Mouse (Mus musculus): ENCODE results near the gene Vil1. TPM values are rescaled to one million over a fixed set of nuclear protein-coding genes. Genes with fewer than 3 reads are reported as not detected.
A peak's percentile ranks its signal among the peaks of the same experiment; 100 is the strongest.

The Vil1 gene
- total RNA-seq, 2 experiments from 2014 or later: not detected

- ATAC-seq (replicated peaks; ENCODE audit: poor library complexity): no peak
These were observed 5.0 kb upstream of the Vil1 start for GRCm38 (mm10) chr1:74404206-74404605.

- no peak for ATAC-seq (replicated peaks; ENCODE audit: poor library complexity)
These were observed 2.7 kb downstream of the Vil1 start for GRCm38 (mm10) chr1:74411753-74412325.

- no peak for ATAC-seq (replicated peaks; ENCODE audit: poor library complexity)
These were observed 3.5 kb downstream of the Vil1 start for GRCm38 (mm10) chr1:74412711-74413110.

- ATAC-seq (replicated peaks; ENCODE audit: poor library complexity): peak; percentile 99
These were observed 6.0 kb downstream of the Vil1 start for GRCm38 (mm10) chr1:74415143-74415542.

- ATAC-seq (replicated peaks; ENCODE audit: poor library complexity): no peak
These were observed 9.7 kb downstream of the Vil1 start for GRCm38 (mm10) chr1:74418747-74419439.

GRCm38 (mm10) chr1:74419440-74419794 lies 10.2 kb downstream of the Vil1 start:
- no peak for ATAC-seq (replicated peaks; ENCODE audit: poor library complexity)

- ATAC-seq (replicated peaks; ENCODE audit: poor library complexity): no peak
These were observed 14.0 kb downstream of the Vil1 start for GRCm38 (mm10) chr1:74423147-74423546.

GRCm38 (mm10) chr1:74425845-74426244 lies 16.7 kb downstream of the Vil1 start:
- peak; percentile 69 for ATAC-seq (replicated peaks; ENCODE audit: poor library complexity)

- no peak for ATAC-seq (replicated peaks; ENCODE audit: poor library complexity)
These were observed 24.0 kb downstream of the Vil1 start for GRCm38 (mm10) chr1:74433220-74433619.

GRCm38 (mm10) chr1:74434596-74434995 lies 25.4 kb downstream of the Vil1 start:
- peak; percentile 37 for ATAC-seq (replicated peaks; ENCODE audit: poor library complexity)

GRCm38 (mm10) chr1:74435563-74435962 lies 26.4 kb downstream of the Vil1 start:
- peak; percentile 92 for ATAC-seq (replicated peaks; ENCODE audit: poor library complexity)

GRCm38 (mm10) chr1:74437702-74438427 lies 28.7 kb downstream of the Vil1 start:
- no peak for ATAC-seq (replicated peaks; ENCODE audit: poor library complexity)

GRCm38 (mm10) chr1:74439166-74439876 lies 30.1 kb downstream of the Vil1 start:
- no peak for ATAC-seq (replicated peaks; ENCODE audit: poor library complexity)

GRCm38 (mm10) chr1:74444538-74444937 lies 35.4 kb downstream of the Vil1 start:
- no peak for ATAC-seq (replicated peaks; ENCODE audit: poor library complexity)

GRCm38 (mm10) chr1:74452611-74453045 lies 43.5 kb downstream of the Vil1 start:
- peak; percentile 90 for ATAC-seq (replicated peaks; ENCODE audit: poor library complexity)

- peak; percentile 82 for ATAC-seq (replicated peaks; ENCODE audit: poor library complexity)
These were observed 51.1 kb downstream of the Vil1 start for GRCm38 (mm10) chr1:74460273-74460672.

Other genes with a start within 250 kb of the Vil1 start
- not detected in 2 replicates for gene Cxcr1, start 214.7 kb upstream of the Vil1 start, total RNA-seq (2015)
- not detected in 2 replicates for gene Cxcr1, start 214.7 kb upstream of the Vil1 start, total RNA-seq (2017)
- 802 and 912 TPM in 2 replicates for gene Arpc2, start 173.3 kb upstream of the Vil1 start, total RNA-seq (2015)
- 414 and 435 TPM in 2 replicates for gene Arpc2, start 173.3 kb upstream of the Vil1 start, total RNA-seq (2017)
- gene Gpbar1, start 130.8 kb upstream of the Vil1 start, total RNA-seq (2015): 0.12 TPM in 1 of 2 replicates, not detected in the other
- not detected in 2 replicates for gene Gpbar1, start 130.8 kb upstream of the Vil1 start, total RNA-seq (2017)
- gene Aamp, start 124.6 kb upstream of the Vil1 start, total RNA-seq (2015): 45.3 and 49.7 TPM in 2 replicates
- gene Aamp, start 124.6 kb upstream of the Vil1 start, total RNA-seq (2017): 98.1 and 104 TPM in 2 replicates
- gene Pnkd, start 124.4 kb upstream of the Vil1 start, total RNA-seq (2015): 29.8 and 32.4 TPM in 2 replicates
- 11.2 and 21.6 TPM in 2 replicates for gene Pnkd, start 124.4 kb upstream of the Vil1 start, total RNA-seq (2017)
- 13.6 and 13.8 TPM in 2 replicates for gene Tmbim1, start 103.8 kb upstream of the Vil1 start, total RNA-seq (2015)
- 14.0 and 18.4 TPM in 2 replicates for gene Tmbim1, start 103.8 kb upstream of the Vil1 start, total RNA-seq (2017)
- 0.37 TPM in 1 of 2 replicates, not detected in the other for gene Catip, start 47.3 kb upstream of the Vil1 start, total RNA-seq (2015)
- not detected in 2 replicates for gene Catip, start 47.3 kb upstream of the Vil1 start, total RNA-seq (2017)
- 2.1 and 3.8 TPM in 2 replicates for gene Slc11a1, start 34.2 kb upstream of the Vil1 start, total RNA-seq (2015)
- 0.95 and 1.7 TPM in 2 replicates for gene Slc11a1, start 34.2 kb upstream of the Vil1 start, total RNA-seq (2017)
- 79.1 and 89.1 TPM in 2 replicates for gene Ctdsp1, start 17.9 kb upstream of the Vil1 start, total RNA-seq (2015)
- gene Ctdsp1, start 17.9 kb upstream of the Vil1 start, total RNA-seq (2017): 33.0 and 33.2 TPM in 2 replicates
- 58.9 and 65.3 TPM in 2 replicates for gene Cnot9, start 96.7 kb downstream of the Vil1 start, total RNA-seq (2015)
- 70.1 and 87.8 TPM in 2 replicates for gene Cnot9, start 96.7 kb downstream of the Vil1 start, total RNA-seq (2017)
- not detected in 2 replicates for gene Plcd4, start 133.5 kb downstream of the Vil1 start, total RNA-seq (2015)
- not detected in 2 replicates for gene Plcd4, start 133.5 kb downstream of the Vil1 start, total RNA-seq (2017)
- gene Usp37, start 134.9 kb downstream of the Vil1 start, total RNA-seq (2015): 27.7 and 29.5 TPM in 2 replicates
- 30.5 and 42.6 TPM in 2 replicates for gene Usp37, start 134.9 kb downstream of the Vil1 start, total RNA-seq (2017)
- gene Zfp142, start 178.9 kb downstream of the Vil1 start, total RNA-seq (2015): 16.6 and 17.9 TPM in 2 replicates
- gene Zfp142, start 178.9 kb downstream of the Vil1 start, total RNA-seq (2017): 7.1 and 8.4 TPM in 2 replicates
- gene Bcs1l, start 178.9 kb downstream of the Vil1 start, total RNA-seq (2015): 18.4 and 28.7 TPM in 2 replicates
- gene Bcs1l, start 178.9 kb downstream of the Vil1 start, total RNA-seq (2017): 22.7 and 28.0 TPM in 2 replicates
- gene Rnf25, start 192.0 kb downstream of the Vil1 start, total RNA-seq (2015): 16.3 and 16.7 TPM in 2 replicates
- 24.3 and 43.2 TPM in 2 replicates for gene Rnf25, start 192.0 kb downstream of the Vil1 start, total RNA-seq (2017)
- gene Stk36, start 192.1 kb downstream of the Vil1 start, total RNA-seq (2015): 0.32 TPM in 1 of 2 replicates, not detected in the other
- not detected in 2 replicates for gene Stk36, start 192.1 kb downstream of the Vil1 start, total RNA-seq (2017)

Data from megakaryocyte progenitor cell, adult 5-6 weeks (primary cell).